In genomic region chr1:64298950-64299349, GRCm38 (mm10) we compare ENCODE assay signal across 19 mouse cellular contexts.
DNase-seq lines count a peak whose midpoint lies in the region; ATAC-seq and TF ChIP-seq lines count a peak whose summit lies in the region.
"Had no signal": no experiment of that assay in that cellular context is flagged by ENCODE, and none has a peak within 500 bp of the region (broad histone marks: within the 10 kb centered on the region; RNA-seq: fewer than 3 reads in every experiment).

No protein-coding gene starts in this region.

- no peak overlapping the region for H3K9ac ChIP-seq in midbrain, embryonic 11.5 days (ENCODE audit: low read length)
- H3K9ac ChIP-seq in midbrain, postnatal 0 days (replicated peaks; ENCODE audit: low read length, poor library complexity, severe bottlenecking), result no peak overlapping the region
- no peak overlapping the region for H3K9ac ChIP-seq in ES-Bruce4 (ENCODE audit: low read depth, poor library complexity, severe bottlenecking)
- H3K9ac ChIP-seq: embryonic facial prominence, embryonic 12.5 days; heart, embryonic 13.5 days; hindbrain, embryonic 15.5 days had no signal

- peak; percentile 79 for DNase-seq in midbrain, embryonic 11.5 days (ENCODE audit: low spot score, missing footprints)
- DNase-seq in midbrain, postnatal 0 days (ENCODE audit: low spot score), result no peak
- DNase-seq in R1 (ENCODE audit: low read depth, low spot score), result peak; percentile 21
- DNase-seq in retina, embryonic 14.5 days (ENCODE audit: low spot score), result peak; percentile 57
- no peak for DNase-seq in embryo, embryonic 10.5 days (ENCODE audit: low spot score)
- no peak for DNase-seq in urinary bladder, postnatal 14 days (ENCODE audit: low spot score)
- DNase-seq: adrenal gland, adult 2 months; adrenal gland, postnatal 36 days; cerebellum, adult 11 months; cerebellum, adult 8-10 months; cerebellum, postnatal 14 days; gastrocnemius, postnatal 10 days; heart, postnatal 36 days had no signal

- peak; percentile 43; the same call in 1 of the 2 replicates for TF ChIP-seq EP300 in ES-Bruce4 (IDR thresholded peaks at IDR 0.05; ENCODE audit: insufficient read depth, low read depth, low read length)

- no peak overlapping the region for H3K4me2 ChIP-seq in midbrain, embryonic 11.5 days
- no peak overlapping the region for H3K4me2 ChIP-seq in midbrain, postnatal 0 days (ENCODE audit: low read depth, low read length, poor library complexity, severe bottlenecking)
- H3K4me2 ChIP-seq: embryonic facial prominence, embryonic 12.5 days; heart, embryonic 13.5 days; hindbrain, embryonic 15.5 days had no signal

- no peak for TF ChIP-seq CTCF in midbrain, postnatal 0 days (IDR thresholded peaks at IDR 0.05)
- no peak for TF ChIP-seq CTCF in ES-Bruce4 (IDR thresholded peaks at IDR 0.05; ENCODE audit: low read depth, low read length)

- H3K4me1 ChIP-seq in midbrain, embryonic 11.5 days (ENCODE audit: control insufficient read depth, insufficient read depth, low read length), result peaks cover 7% of the 10 kb centered on the region
- H3K4me1 ChIP-seq in midbrain, postnatal 0 days (ENCODE audit: insufficient read depth, low read length), result no peaks in the 10 kb centered on the region
- H3K4me1 ChIP-seq in ES-Bruce4 (ENCODE audit: control insufficient read depth, insufficient read depth, low read length), result peaks cover 13% of the 10 kb centered on the region

- no peak overlapping the region for H3K4me3 ChIP-seq in midbrain, embryonic 11.5 days (ENCODE audit: low read depth, low read length)
- H3K4me3 ChIP-seq in midbrain, postnatal 0 days (ENCODE audit: low read depth, low read length), result no peak overlapping the region
- no peak overlapping the region for H3K4me3 ChIP-seq in ES-Bruce4 (ENCODE audit: low read depth, low read length)
- H3K4me3 ChIP-seq: embryonic facial prominence, embryonic 12.5 days; heart, embryonic 13.5 days; hindbrain, embryonic 15.5 days had no signal

- 15% methylated on average over 2 of the region's 2 CpGs for WGBS in midbrain, embryonic 11.5 days
- WGBS in midbrain, postnatal 0 days, result 24% methylated on average over 2 of the region's 2 CpGs

- H3K9me3 ChIP-seq in midbrain, embryonic 11.5 days (ENCODE audit: control insufficient read depth, low read length), result no peaks in the 10 kb centered on the region
- no peaks in the 10 kb centered on the region for H3K9me3 ChIP-seq in midbrain, postnatal 0 days (ENCODE audit: low read length)
- no peaks in the 10 kb centered on the region for H3K9me3 ChIP-seq in ES-Bruce4 (replicated peaks; ENCODE audit: control insufficient read depth, insufficient read depth, low read length, poor library complexity, severe bottlenecking)
- H3K9me3 ChIP-seq: embryonic facial prominence, embryonic 12.5 days; heart, embryonic 13.5 days; hindbrain, embryonic 15.5 days had no signal

- no peak for TF ChIP-seq POLR2A in ES-Bruce4 (IDR thresholded peaks at IDR 0.05; ENCODE audit: insufficient read depth, low read length)

- H3K36me3 ChIP-seq in midbrain, embryonic 11.5 days (ENCODE audit: control insufficient read depth, insufficient read depth, low read length), result no peaks in the 10 kb centered on the region
- H3K36me3 ChIP-seq in midbrain, postnatal 0 days (ENCODE audit: insufficient read depth, low read length), result no peaks in the 10 kb centered on the region
- no peaks in the 10 kb centered on the region for H3K36me3 ChIP-seq in ES-Bruce4 (ENCODE audit: control insufficient read depth, insufficient read depth, low read length, poor library complexity, severe bottlenecking)
- H3K36me3 ChIP-seq: embryonic facial prominence, embryonic 12.5 days; heart, embryonic 13.5 days; hindbrain, embryonic 15.5 days had no signal

- H3K27me3 ChIP-seq in midbrain, embryonic 11.5 days (ENCODE audit: control insufficient read depth, insufficient read depth, low read length), result no peaks in the 10 kb centered on the region
- H3K27me3 ChIP-seq in midbrain, postnatal 0 days (ENCODE audit: insufficient read depth, low read length), result no peaks in the 10 kb centered on the region
- no peaks in the 10 kb centered on the region for H3K27me3 ChIP-seq in ES-Bruce4 (ENCODE audit: control insufficient read depth, insufficient read depth, low read length, poor library complexity, severe bottlenecking)
- H3K27me3 ChIP-seq: embryonic facial prominence, embryonic 12.5 days; heart, embryonic 13.5 days; hindbrain, embryonic 15.5 days; Patski had no signal

- ATAC-seq in midbrain, embryonic 11.5 days (ENCODE audit: low FRiP score), result peak; percentile 48; the same call in 1 of the 2 replicates
- ATAC-seq in midbrain, postnatal 0 days (ENCODE audit: low FRiP score), result no peak
- ATAC-seq: forebrain, embryonic 16.5 days; Patski had no signal

- no peak overlapping the region; the same call in 1 of the 2 replicates for H3K27ac ChIP-seq in midbrain, embryonic 11.5 days (ENCODE audit: low read depth, low read length)
- H3K27ac ChIP-seq in midbrain, postnatal 0 days (ENCODE audit: low read depth, low read length), result no peak overlapping the region
- peak overlapping the region; percentile 38; the same call in 1 of the 2 replicates for H3K27ac ChIP-seq in ES-Bruce4 (ENCODE audit: insufficient read depth, low read length)
- H3K27ac ChIP-seq: embryonic facial prominence, embryonic 12.5 days; heart, embryonic 13.5 days; hindbrain, embryonic 15.5 days had no signal

Comparison
In these comparisons a context has a peak if more than half of its experiments do, and no peak if none do; other contexts are left out.
1. DNase-seq: peak in midbrain, embryonic 11.5 days (single experiment), R1 (single experiment) and retina, embryonic 14.5 days (single experiment); none in midbrain, postnatal 0 days (single experiment), embryo, embryonic 10.5 days (single experiment) and urinary bladder, postnatal 14 days (single experiment).